Mouse (Mus musculus) liver, adult 2 months (tissue): ENCODE data around the gene Maml3. TPM values are rescaled to one million over a fixed set of nuclear protein-coding genes. Genes with fewer than 3 reads are reported as not detected.

Experiments used
- DNase-seq: peaks from one replicate; pipeline ENCODE4 v3.0.0-alpha.2; 2011; ENCODE audit warnings: low read depth, low spot score; ENCODE audit errors: extremely low read depth
- H3K27ac ChIP-seq: fragments of 200-500 bp; replicated peaks from 2 replicates; pipeline ENCODE4 v1.5.1; 2012; ENCODE audit warnings: low read depth, mild to moderate bottlenecking, control low read depth, inconsistent platforms, low read length; ENCODE audit not compliant: insufficient read depth
- H3K27me3 ChIP-seq: fragments of 200-500 bp; 2 replicates; pipeline ENCODE4 v1.6.1; 2012; ENCODE audit warnings: mild to moderate bottlenecking, moderate library complexity, low read length, inconsistent platforms; ENCODE audit not compliant: control insufficient read depth, insufficient read depth
- H3K36me3 ChIP-seq: fragments of 200-500 bp; 2 replicates; pipeline ENCODE4 v1.6.1; 2012; ENCODE audit warnings: low read length, inconsistent platforms; ENCODE audit not compliant: control insufficient read depth, insufficient read depth
- H3K4me1 ChIP-seq: fragments of 200-500 bp; 2 replicates; pipeline ENCODE4 v1.6.1; 2011; ENCODE audit warnings: low read length; ENCODE audit not compliant: control insufficient read depth, insufficient read depth
- H3K4me3 ChIP-seq: fragments of 200-500 bp; 2 replicates; pipeline ENCODE4 v1.5.1; 2011; ENCODE audit warnings: low read depth, mild to moderate bottlenecking, control low read depth, low read length, moderate library complexity; ENCODE audit not compliant: insufficient read depth
- H3K79me2 ChIP-seq: fragments of 200-500 bp; 2 replicates; pipeline ENCODE4 v1.6.1; 2012; ENCODE audit warnings: inconsistent platforms, mild to moderate bottlenecking, low read length, moderate library complexity; ENCODE audit not compliant: control insufficient read depth, insufficient read depth
- H3K9ac ChIP-seq: fragments of 200-500 bp; 2 replicates; pipeline ENCODE4 v1.6.1; 2012; ENCODE audit warnings: low read depth, mild to moderate bottlenecking, control low read depth, inconsistent platforms, low read length
- CTCF ChIP-seq: fragments of 200-500 bp; IDR thresholded peaks from 2 replicates; pipeline ENCODE4 v1.5.1; 2011; ENCODE audit warnings: low read depth, low read length, control low read depth
- POLR2A ChIP-seq: fragments of 200-500 bp; IDR thresholded peaks from 2 replicates; pipeline ENCODE4 v1.6.1; 2011; ENCODE audit warnings: low read length, control low read depth; ENCODE audit not compliant: insufficient read depth; ENCODE audit errors: extremely low read depth
- WGBS: fragments of 180-500 bp; shearing (Covaris S2); methylation state at CpG from one replicate; pipeline ENCODE4 v1.1.7; 2018; 5-methylcytosine and 5-hydroxymethylcytosine counted together
- polyA plus RNA-seq: library from polyadenylated mRNA; depleted of rRNA; stranded (reverse); fragments of >200 nt; gene quantifications from 2 replicates; pipeline ENCODE4 v1.2.3, GENCODE M21; 2012
- total RNA-seq: library from RNA; depleted of rRNA; stranded (reverse); fragments of >200 nt; gene quantifications from 2 replicates; pipeline ENCODE4 v1.2.3, GENCODE M21; 2014

Maml3 gene
- total and polyA plus RNA-seq, 2 experiments: 0.64 to 0.92 TPM

- Histone ChIP-seq H3K27ac (no peak overlapping the region), H3K79me2 (no peaks in the 10 kb centered on the region), H3K9ac (no peak overlapping the region), H3K27me3 (no peaks in the 10 kb centered on the region), H3K4me3 (no peak overlapping the region), H3K36me3 (no peaks in the 10 kb centered on the region), H3K4me1 (no peaks in the 10 kb centered on the region)
- no peak for TF ChIP-seq CTCF
- TF ChIP-seq POLR2A: no peak
- DNase-seq: no peak
- 91% methylated on average over 3 of the region's 3 CpGs for WGBS
Measured at GRCm38 (mm10) chr3:52125421-52125820, 20.5 kb upstream of the Maml3 start.

DNA sequence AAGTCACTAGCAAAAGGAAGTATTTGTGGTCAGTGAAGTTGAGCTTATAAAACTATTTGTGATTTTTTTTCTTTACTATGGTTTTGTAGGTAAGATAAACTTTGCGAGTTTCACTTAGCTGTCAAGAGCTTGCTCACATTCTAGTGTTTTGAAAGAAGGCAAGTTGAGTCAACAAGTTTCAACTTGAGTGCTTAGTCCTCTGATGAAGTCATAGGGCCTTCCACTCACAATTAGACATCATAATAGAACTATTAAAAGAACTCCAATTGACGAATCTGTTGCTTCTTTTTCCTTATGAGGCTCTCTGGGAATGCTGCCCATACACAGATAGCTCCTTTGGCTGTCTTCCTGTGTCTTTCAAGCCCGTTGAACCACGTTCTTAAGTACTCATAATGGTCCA, 16.0 kb upstream of the Maml3 start:
- Histone ChIP-seq H3K4me1 (no peaks in the 10 kb centered on the region), H3K36me3 (no peaks in the 10 kb centered on the region), H3K27ac (no peak overlapping the region), H3K4me3 (no peak overlapping the region), H3K9ac (no peak overlapping the region), H3K27me3 (no peaks in the 10 kb centered on the region), H3K79me2 (no peaks in the 10 kb centered on the region)
- WGBS: 72% methylated on average over 4 of the region's 4 CpGs
- no peak for DNase-seq
- TF ChIP-seq POLR2A (no peak), CTCF (no peak)

DNA sequence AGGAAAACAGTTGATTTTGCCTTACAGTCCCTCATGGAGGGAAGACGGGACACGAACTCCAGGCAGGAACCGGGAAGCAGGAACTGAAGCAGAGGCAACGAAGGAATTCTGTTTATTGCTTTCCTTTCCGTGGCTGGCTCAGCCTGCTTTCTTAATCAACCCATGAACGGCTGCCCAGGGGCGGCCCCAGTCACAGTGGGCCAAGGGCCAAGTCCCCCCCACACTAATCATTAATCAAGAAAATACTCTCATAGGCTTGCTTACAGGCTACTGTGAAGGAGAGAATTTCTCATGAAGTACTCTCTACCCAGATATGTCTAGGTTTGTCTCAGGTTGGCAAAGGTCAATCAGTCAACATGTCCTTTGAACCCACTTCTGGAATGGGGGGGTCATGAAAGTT, 14.3 kb upstream of the Maml3 start:
- H3K4me3 ChIP-seq: no peak overlapping the region
- WGBS: 53% methylated on average over 7 of the region's 7 CpGs
- no peaks in the 10 kb centered on the region for H3K79me2 ChIP-seq
- DNase-seq: peak; percentile 24
- no peaks in the 10 kb centered on the region for H3K4me1 ChIP-seq
- H3K27me3 ChIP-seq: no peaks in the 10 kb centered on the region
- no peak overlapping the region for H3K9ac ChIP-seq
- TF ChIP-seq POLR2A (no peak), CTCF (no peak)
- H3K36me3 ChIP-seq: no peaks in the 10 kb centered on the region
- no peak overlapping the region for H3K27ac ChIP-seq

- WGBS: 93% methylated on average over 9 of the region's 9 CpGs
- H3K4me3 ChIP-seq: no peak overlapping the region
- no peaks in the 10 kb centered on the region for H3K4me1 ChIP-seq
- no peak for DNase-seq
- no peaks in the 10 kb centered on the region for H3K27me3 ChIP-seq
- TF ChIP-seq POLR2A (no peak), CTCF (no peak)
- no peak overlapping the region for H3K27ac ChIP-seq
- H3K79me2 ChIP-seq: no peaks in the 10 kb centered on the region
- no peak overlapping the region for H3K9ac ChIP-seq
- no peaks in the 10 kb centered on the region for H3K36me3 ChIP-seq
Measured at GRCm38 (mm10) chr3:52115421-52115820, 10.5 kb upstream of the Maml3 start.

GRCm38 (mm10) chr3:52108027-52108426, 3.2 kb upstream of the Maml3 start:
- H3K36me3 ChIP-seq: no peaks in the 10 kb centered on the region
- no peak overlapping the region for H3K4me3 ChIP-seq
- H3K9ac ChIP-seq: no peak overlapping the region
- H3K4me1 ChIP-seq: no peaks in the 10 kb centered on the region; the same call in 1 of the 2 replicates
- TF ChIP-seq POLR2A (no peak), CTCF (no peak)
- no peak for DNase-seq
- H3K27me3 ChIP-seq: no peaks in the 10 kb centered on the region
- no peaks in the 10 kb centered on the region for H3K79me2 ChIP-seq
- H3K27ac ChIP-seq: no peak overlapping the region

DNA sequence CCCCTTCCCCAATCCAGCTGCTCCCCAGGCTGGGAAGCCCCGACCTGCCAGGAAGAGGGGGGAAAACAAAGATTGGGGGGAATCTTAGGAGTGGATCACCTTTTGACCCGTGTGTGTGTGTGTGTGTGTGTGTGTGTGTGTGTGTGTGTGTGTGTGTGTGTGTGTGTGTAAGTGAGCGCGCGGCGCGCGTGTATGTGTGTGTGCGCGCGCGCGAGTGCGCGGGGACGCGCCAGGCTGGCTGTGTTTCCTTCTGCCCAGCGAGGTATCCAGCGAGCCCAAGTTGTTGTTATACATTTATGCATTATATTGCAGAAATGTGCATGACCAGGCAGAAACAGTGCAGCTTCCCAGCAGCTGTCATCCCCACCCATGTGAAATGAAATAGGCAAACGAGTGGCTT, 280 bp upstream of the Maml3 start:
- no peaks in the 10 kb centered on the region for H3K36me3 ChIP-seq
- peak; percentile 40 for DNase-seq
- H3K4me3 ChIP-seq: peak overlapping the region; percentile 50
- H3K9ac ChIP-seq: 0 out of 2 replicates have a peak overlapping the region, but pooled peaks have one; percentile 31
- peaks cover 3% of the 10 kb centered on the region; the same call in 1 of the 2 replicates for H3K4me1 ChIP-seq
- no peaks in the 10 kb centered on the region for H3K79me2 ChIP-seq
- 2% methylated on average over 19 of the region's 20 CpGs for WGBS
- TF ChIP-seq CTCF (no peak), POLR2A (no peak)
- no peak overlapping the region for H3K27ac ChIP-seq
- H3K27me3 ChIP-seq: no peaks in the 10 kb centered on the region

GRCm38 (mm10) chr3:52104208-52104607, 668 bp downstream of the Maml3 start:
- Histone ChIP-seq H3K27ac (peak overlapping the region; percentile 32), H3K79me2 (no peaks in the 10 kb centered on the region), H3K4me1 (peaks cover 3% of the 10 kb centered on the region; the same call in 1 of the 2 replicates), H3K9ac (peak overlapping the region; percentile 91), H3K27me3 (no peaks in the 10 kb centered on the region), H3K4me3 (peak overlapping the region; percentile 87), H3K36me3 (no peaks in the 10 kb centered on the region)
- DNase-seq: no peak
- no peak for TF ChIP-seq CTCF
- WGBS: under 1% methylated on average over 16 of the region's 16 CpGs
